Mouse (Mus musculus): ENCODE results near the gene Dazap1. TPM values are rescaled to one million over a fixed set of nuclear protein-coding genes. Genes with fewer than 3 reads are reported as not detected.
"Not testable (repeated sequence)": the region's sequence is repeated elsewhere in the genome, so short reads cannot be mapped to it uniquely, and the experiment has no call there.

The Dazap1 gene
- polyA plus RNA-seq, 1 experiment from 2014 or later = 45.7 TPM

DNA sequence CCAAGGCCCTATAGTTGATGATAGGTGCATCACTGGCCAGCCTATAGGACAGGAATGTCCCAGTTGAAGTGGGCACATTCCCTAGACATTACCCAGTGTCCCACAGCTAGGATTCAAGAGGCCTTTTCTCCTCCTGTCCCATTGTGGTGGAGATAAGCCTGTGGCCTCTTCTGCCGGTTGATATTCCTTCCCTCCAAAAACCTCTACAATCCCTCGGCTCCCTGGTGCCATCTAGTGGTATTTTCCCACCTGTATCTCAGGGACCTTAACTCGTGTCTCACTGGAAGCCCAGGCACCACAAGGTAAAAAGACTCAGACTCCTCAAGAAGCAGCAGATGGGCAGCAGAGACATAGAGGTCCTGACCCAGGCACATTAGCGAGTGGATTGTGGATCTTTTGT is 15.7 kb upstream of the Dazap1 start:
- peak; percentile 88 for DNase-seq (ENCODE audit: low spot score)
- Histone ChIP-seq H3K9me3 (ENCODE audit: control insufficient read depth, low read length) (no peaks in the 10 kb centered on the region), H3K36me3 (ENCODE audit: control insufficient read depth, insufficient read depth, low read length) (peaks cover 42% of the 10 kb centered on the region), H3K4me2 (ENCODE audit: low read length) (no peak overlapping the region), H3K27me3 (replicated peaks; ENCODE audit: control insufficient read depth, insufficient read depth, low read length) (no peaks in the 10 kb centered on the region), H3K27ac (ENCODE audit: low read depth) (no peak overlapping the region), H3K9ac (ENCODE audit: low read length) (no peak overlapping the region), H3K4me3 (ENCODE audit: low read depth, low read length) (no peak overlapping the region), H3K4me1 (replicated peaks; ENCODE audit: control insufficient read depth, insufficient read depth, low read length) (peaks cover 10% of the 10 kb centered on the region)
- WGBS = 3% methylated on average over 4 of the region's 4 CpGs
- peak; percentile 8; the same call in 1 of the 2 replicates for ATAC-seq (replicated peaks; ENCODE audit: low FRiP score, low TSS enrichment, low read depth)

DNA sequence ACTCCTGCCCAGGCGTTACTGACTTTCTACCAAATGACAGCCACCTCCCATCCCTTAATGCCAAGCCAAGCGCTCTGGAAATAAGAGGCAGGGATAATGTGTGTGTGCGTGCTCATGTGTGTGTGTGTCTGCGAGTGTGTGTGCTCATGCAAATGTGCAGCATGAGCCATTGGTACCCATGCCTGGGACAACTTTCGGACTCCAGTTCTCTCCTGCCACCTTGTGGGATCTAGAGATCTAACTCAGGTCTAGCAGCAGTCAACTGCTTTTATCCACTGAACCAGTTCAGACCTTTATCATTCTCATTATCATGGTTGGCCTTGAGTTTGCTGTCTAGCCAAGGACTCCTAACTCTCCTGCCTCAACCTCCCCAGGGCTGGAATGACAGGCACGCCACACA is 13.4 kb upstream of the Dazap1 start:
- Histone ChIP-seq H3K4me1 (replicated peaks; ENCODE audit: control insufficient read depth, insufficient read depth, low read length) (peaks cover 10% of the 10 kb centered on the region), H3K27me3 (replicated peaks; ENCODE audit: control insufficient read depth, insufficient read depth, low read length) (no peaks in the 10 kb centered on the region), H3K27ac (ENCODE audit: low read depth) (no peak overlapping the region), H3K4me3 (ENCODE audit: low read depth, low read length) (no peak overlapping the region), H3K36me3 (ENCODE audit: control insufficient read depth, insufficient read depth, low read length) (peaks cover 25% of the 10 kb centered on the region), H3K9ac (ENCODE audit: low read length) (no peak overlapping the region), H3K4me2 (ENCODE audit: low read length) (no peak overlapping the region), H3K9me3 (ENCODE audit: control insufficient read depth, low read length) (no peaks in the 10 kb centered on the region)
- ATAC-seq (replicated peaks; ENCODE audit: low FRiP score, low TSS enrichment, low read depth) = no peak
- DNase-seq (ENCODE audit: low spot score) = no peak
- WGBS = 52% methylated on average over 6 of the region's 6 CpGs

DNA sequence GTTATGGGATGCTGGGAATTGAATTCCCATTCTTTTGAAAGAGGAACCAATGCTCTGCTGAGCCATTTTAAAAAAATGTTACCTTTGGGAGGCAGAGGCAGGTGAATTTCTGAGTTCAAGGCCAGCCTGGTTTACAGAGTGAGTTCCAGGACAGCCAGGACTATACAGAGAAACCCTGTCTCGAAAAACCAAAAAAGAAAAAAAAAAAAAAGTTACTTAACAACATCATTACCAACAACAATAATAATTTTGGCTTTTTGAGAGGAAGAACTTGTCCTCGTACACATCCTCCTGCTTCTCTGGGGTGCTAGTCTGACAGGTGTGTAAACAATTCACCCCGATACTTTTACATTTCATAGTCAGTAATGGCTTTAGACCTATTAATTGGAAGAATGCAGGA is 12.8 kb upstream of the Dazap1 start:
- ATAC-seq (replicated peaks; ENCODE audit: low FRiP score, low TSS enrichment, low read depth); H3K27me3 ChIP-seq (replicated peaks; ENCODE audit: control insufficient read depth, insufficient read depth, low read length); H3K9me3 ChIP-seq (ENCODE audit: control insufficient read depth, low read length); DNase-seq (ENCODE audit: low spot score); H3K9ac ChIP-seq (ENCODE audit: low read length): not testable (repeated sequence)
- peaks cover 25% of the 10 kb centered on the region for H3K36me3 ChIP-seq (ENCODE audit: control insufficient read depth, insufficient read depth, low read length)
- peaks cover 10% of the 10 kb centered on the region for H3K4me1 ChIP-seq (replicated peaks; ENCODE audit: control insufficient read depth, insufficient read depth, low read length)
- H3K27ac ChIP-seq (ENCODE audit: low read depth) = 0 out of 2 replicates have a peak overlapping the region, but pooled peaks have one; percentile 91
- 33% methylated on average over 3 of the region's 3 CpGs for WGBS
- H3K4me3 ChIP-seq (ENCODE audit: low read depth, low read length) = peak overlapping the region; percentile 94
- H3K4me2 ChIP-seq (ENCODE audit: low read length) = peak overlapping the region; percentile 91

DNA sequence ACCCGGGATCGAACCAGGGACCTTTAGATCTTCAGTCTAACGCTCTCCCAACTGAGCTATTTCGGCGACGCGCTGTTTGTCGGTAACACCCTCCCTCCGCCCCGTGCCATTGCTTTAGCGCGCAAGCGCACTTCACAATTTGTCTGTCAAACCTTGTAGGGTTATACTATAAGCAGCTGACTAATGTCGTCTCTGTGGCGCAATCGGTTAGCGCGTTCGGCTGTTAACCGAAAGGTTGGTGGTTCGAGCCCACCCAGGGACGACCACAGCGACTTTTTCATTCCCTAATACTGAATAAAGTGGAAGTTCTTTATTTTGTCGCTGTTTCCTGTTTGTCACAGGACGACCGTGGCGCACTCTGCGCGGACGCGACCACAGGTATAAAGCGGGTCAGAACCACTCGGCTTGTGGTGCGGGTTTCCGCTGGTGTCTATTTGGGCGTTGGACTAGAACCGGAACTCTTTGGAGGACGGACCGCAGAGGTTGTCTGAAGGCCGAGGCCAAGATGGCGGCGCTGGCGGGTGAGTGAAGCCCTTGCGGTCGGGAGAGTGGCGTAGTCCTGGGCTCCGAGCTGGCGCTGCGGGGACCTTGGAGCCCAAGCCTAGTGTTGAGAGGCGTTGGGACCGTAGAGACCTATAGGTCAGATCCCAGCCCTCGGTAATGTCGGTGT is 12.2 kb upstream of the Dazap1 start, which contains the start of gene Ndufs7:
Gene Ndufs7, plus strand, starts transcription at position 151 of the 670 bp plus-strand sequence.
- peak within 1 kb of the TSS; percentile 91 for H3K4me2 ChIP-seq (ENCODE audit: low read length)
- H3K36me3 ChIP-seq (ENCODE audit: control insufficient read depth, insufficient read depth, low read length) = peaks cover 24% of the 10 kb centered on the region
- peaks cover 10% of the 10 kb centered on the region for H3K4me1 ChIP-seq (replicated peaks; ENCODE audit: control insufficient read depth, insufficient read depth, low read length)
- peak within 1 kb of the TSS; percentile 91 for H3K27ac ChIP-seq (ENCODE audit: low read depth)
- no peaks in the 10 kb centered on the region for H3K27me3 ChIP-seq (replicated peaks; ENCODE audit: control insufficient read depth, insufficient read depth, low read length)
- WGBS = under 1% methylated on average over 53 of the region's 53 CpGs
- ATAC-seq (replicated peaks; ENCODE audit: low FRiP score, low TSS enrichment, low read depth) (peak; percentile 90), DNase-seq (ENCODE audit: low spot score) (peak; percentile 99)
- H3K4me3 ChIP-seq (ENCODE audit: low read depth, low read length) = peak within 1 kb of the TSS; percentile 94
- H3K9me3 ChIP-seq (ENCODE audit: control insufficient read depth, low read length) = no peaks in the 10 kb centered on the region
- peak within 1 kb of the TSS; percentile 86 for H3K9ac ChIP-seq (ENCODE audit: low read length)

DNA sequence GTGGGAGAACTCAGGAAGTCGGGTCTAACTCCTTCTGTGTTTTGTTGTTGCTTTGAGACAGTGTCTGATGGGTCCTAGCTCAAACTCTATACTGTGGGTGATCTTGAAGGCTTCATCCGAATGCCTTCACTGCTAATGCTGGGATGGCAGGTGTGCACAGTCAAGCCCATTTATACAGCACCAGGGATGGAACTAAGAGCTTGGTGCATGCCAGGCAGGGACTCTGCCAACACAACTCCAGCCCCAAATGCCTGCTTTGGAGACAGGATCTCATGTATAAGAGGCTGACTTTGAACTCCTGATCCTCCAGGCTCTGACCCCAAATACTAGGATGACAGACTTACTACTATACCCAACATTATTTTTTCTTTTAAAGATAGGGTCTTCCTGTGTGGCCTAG is 11.2 kb upstream of the Dazap1 start:
- 33% methylated on average over 2 of the region's 2 CpGs for WGBS
- DNase-seq (ENCODE audit: low spot score) (no peak), ATAC-seq (replicated peaks; ENCODE audit: low FRiP score, low TSS enrichment, low read depth) (no peak)
- no peaks in the 10 kb centered on the region for H3K27me3 ChIP-seq (replicated peaks; ENCODE audit: control insufficient read depth, insufficient read depth, low read length)
- peak overlapping the region; percentile 91; the same call in 1 of the 2 replicates for H3K27ac ChIP-seq (ENCODE audit: low read depth)
- peaks cover 10% of the 10 kb centered on the region for H3K4me1 ChIP-seq (replicated peaks; ENCODE audit: control insufficient read depth, insufficient read depth, low read length)
- peak overlapping the region; percentile 94 for H3K4me3 ChIP-seq (ENCODE audit: low read depth, low read length)
- peak overlapping the region; percentile 86 for H3K9ac ChIP-seq (ENCODE audit: low read length)
- H3K4me2 ChIP-seq (ENCODE audit: low read length) = peak overlapping the region; percentile 91
- H3K36me3 ChIP-seq (ENCODE audit: control insufficient read depth, insufficient read depth, low read length) = peaks cover 27% of the 10 kb centered on the region
- no peaks in the 10 kb centered on the region for H3K9me3 ChIP-seq (ENCODE audit: control insufficient read depth, low read length)

DNA sequence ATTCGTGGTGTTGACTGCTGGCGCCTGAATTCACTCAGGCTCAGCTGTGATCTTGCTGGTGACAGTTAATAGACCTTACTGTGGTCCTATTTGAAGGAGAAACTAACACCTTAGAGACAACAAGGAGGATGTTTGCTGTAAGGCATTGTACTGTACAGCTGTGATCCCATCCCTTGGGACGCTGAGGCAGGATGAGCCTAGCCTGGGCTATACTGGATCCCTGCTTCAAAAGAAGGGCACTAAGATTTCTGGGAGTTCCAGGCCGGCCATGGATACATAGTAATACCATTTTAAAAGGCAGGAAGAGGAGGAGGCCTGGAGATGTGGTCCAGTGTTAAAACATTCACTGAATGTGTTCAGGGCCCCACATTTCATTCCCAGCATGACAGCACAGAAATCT is 10.7 kb upstream of the Dazap1 start:
- H3K27ac ChIP-seq (ENCODE audit: low read depth) = no peak overlapping the region
- H3K4me3 ChIP-seq (ENCODE audit: low read depth, low read length) = 0 out of 2 replicates have a peak overlapping the region, but pooled peaks have one; percentile 1
- peak overlapping the region; percentile 91 for H3K4me2 ChIP-seq (ENCODE audit: low read length)
- no peaks in the 10 kb centered on the region for H3K9me3 ChIP-seq (ENCODE audit: control insufficient read depth, low read length)
- no peak for ATAC-seq (replicated peaks; ENCODE audit: low FRiP score, low TSS enrichment, low read depth)
- no peaks in the 10 kb centered on the region for H3K27me3 ChIP-seq (replicated peaks; ENCODE audit: control insufficient read depth, insufficient read depth, low read length)
- H3K4me1 ChIP-seq (replicated peaks; ENCODE audit: control insufficient read depth, insufficient read depth, low read length) = peaks cover 6% of the 10 kb centered on the region
- DNase-seq (ENCODE audit: low spot score) = no peak
- H3K9ac ChIP-seq (ENCODE audit: low read length) = peak overlapping the region; percentile 86
- H3K36me3 ChIP-seq (ENCODE audit: control insufficient read depth, insufficient read depth, low read length) = peaks cover 32% of the 10 kb centered on the region
- WGBS = 86% methylated on average over 4 of the region's 4 CpGs

DNA sequence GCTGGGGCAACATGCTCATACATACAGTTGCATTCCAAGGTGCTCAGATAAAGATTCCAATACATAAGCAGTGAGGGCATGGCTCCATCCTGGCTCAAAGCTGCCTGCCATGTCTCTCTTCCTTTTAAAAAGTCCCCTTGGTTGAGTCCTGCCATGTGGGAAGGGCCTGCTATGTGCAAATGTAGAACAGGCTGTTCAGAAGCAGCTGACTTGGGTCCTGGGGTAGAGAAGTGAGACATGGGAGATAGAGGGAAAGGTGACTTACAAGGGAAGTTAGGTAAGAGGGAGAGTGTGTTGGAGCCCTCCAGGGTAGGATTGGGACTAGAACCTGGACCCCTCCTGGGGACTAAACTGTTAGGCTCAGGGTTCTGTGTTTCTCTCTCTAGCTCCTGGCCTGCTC is 9.3 kb upstream of the Dazap1 start:
- Histone ChIP-seq H3K36me3 (ENCODE audit: control insufficient read depth, insufficient read depth, low read length) (peaks cover 46% of the 10 kb centered on the region), H3K9me3 (ENCODE audit: control insufficient read depth, low read length) (no peaks in the 10 kb centered on the region), H3K27ac (ENCODE audit: low read depth) (no peak overlapping the region), H3K4me3 (ENCODE audit: low read depth, low read length) (no peak overlapping the region), H3K4me1 (replicated peaks; ENCODE audit: control insufficient read depth, insufficient read depth, low read length) (peaks cover 6% of the 10 kb centered on the region), H3K27me3 (replicated peaks; ENCODE audit: control insufficient read depth, insufficient read depth, low read length) (no peaks in the 10 kb centered on the region), H3K4me2 (ENCODE audit: low read length) (no peak overlapping the region), H3K9ac (ENCODE audit: low read length) (no peak overlapping the region)
- ATAC-seq (replicated peaks; ENCODE audit: low FRiP score, low TSS enrichment, low read depth) (no peak), DNase-seq (ENCODE audit: low spot score) (no peak)

DNA sequence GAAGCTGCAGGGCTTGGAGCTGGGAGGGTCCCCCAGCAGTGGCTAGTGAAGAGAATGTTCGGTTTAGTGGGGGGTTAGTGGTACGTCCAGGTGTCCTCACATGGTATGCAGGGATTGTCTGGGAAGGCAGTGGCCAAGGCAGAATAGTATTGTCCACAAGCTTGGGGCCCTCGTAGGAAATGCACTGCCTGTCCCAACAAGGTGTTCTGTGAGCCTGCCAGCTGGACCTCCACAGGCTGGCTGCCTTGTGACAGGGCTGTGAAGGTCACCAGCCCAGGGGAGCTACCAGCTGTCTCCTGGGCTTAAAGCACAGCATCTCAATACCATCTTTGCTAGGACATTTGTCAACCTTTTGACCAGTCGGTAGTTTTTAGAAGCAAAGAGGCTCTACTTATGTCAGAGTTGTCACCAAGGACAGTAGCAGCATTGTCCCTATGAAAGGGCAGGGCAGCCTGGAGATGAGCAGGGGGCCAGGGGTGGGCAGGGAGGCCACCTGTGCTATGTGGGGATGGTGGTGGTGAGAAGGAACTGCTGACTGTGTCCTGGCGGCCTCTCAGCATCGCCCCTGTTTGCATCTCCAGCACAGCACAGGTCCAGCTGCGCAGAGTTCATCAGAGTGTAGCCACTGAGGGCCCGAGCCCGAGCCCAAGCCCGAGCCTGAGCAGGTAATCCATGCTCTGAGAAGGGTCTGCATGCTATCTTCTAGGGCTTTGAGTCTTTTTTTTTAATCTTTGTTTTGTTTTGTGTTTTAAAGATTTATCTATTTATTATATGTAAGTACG is 8.6 kb upstream of the Dazap1 start:
- Histone ChIP-seq H3K36me3 (ENCODE audit: control insufficient read depth, insufficient read depth, low read length) (peaks cover 51% of the 10 kb centered on the region), H3K9ac (ENCODE audit: low read length) (no peak overlapping the region), H3K27me3 (replicated peaks; ENCODE audit: control insufficient read depth, insufficient read depth, low read length) (no peaks in the 10 kb centered on the region), H3K27ac (ENCODE audit: low read depth) (no peak overlapping the region), H3K4me3 (ENCODE audit: low read depth, low read length) (no peak overlapping the region), H3K9me3 (ENCODE audit: control insufficient read depth, low read length) (no peaks in the 10 kb centered on the region), H3K4me1 (replicated peaks; ENCODE audit: control insufficient read depth, insufficient read depth, low read length) (peaks cover 6% of the 10 kb centered on the region), H3K4me2 (ENCODE audit: low read length) (no peak overlapping the region)
- DNase-seq (ENCODE audit: low spot score) = no peak
- 90% methylated on average over 11 of the region's 11 CpGs for WGBS
- no peak for ATAC-seq (replicated peaks; ENCODE audit: low FRiP score, low TSS enrichment, low read depth)

Measured in intestine, embryonic 14.5 days (tissue).